Mouse (Mus musculus): ENCODE data around the gene Adarb1. TPM values are rescaled to one million over a fixed set of nuclear protein-coding genes. Genes with fewer than 3 reads are reported as not detected.

Adarb1 gene
- polyA plus RNA-seq, 1 experiment from 2014 or later: 15.4 TPM

DNA sequence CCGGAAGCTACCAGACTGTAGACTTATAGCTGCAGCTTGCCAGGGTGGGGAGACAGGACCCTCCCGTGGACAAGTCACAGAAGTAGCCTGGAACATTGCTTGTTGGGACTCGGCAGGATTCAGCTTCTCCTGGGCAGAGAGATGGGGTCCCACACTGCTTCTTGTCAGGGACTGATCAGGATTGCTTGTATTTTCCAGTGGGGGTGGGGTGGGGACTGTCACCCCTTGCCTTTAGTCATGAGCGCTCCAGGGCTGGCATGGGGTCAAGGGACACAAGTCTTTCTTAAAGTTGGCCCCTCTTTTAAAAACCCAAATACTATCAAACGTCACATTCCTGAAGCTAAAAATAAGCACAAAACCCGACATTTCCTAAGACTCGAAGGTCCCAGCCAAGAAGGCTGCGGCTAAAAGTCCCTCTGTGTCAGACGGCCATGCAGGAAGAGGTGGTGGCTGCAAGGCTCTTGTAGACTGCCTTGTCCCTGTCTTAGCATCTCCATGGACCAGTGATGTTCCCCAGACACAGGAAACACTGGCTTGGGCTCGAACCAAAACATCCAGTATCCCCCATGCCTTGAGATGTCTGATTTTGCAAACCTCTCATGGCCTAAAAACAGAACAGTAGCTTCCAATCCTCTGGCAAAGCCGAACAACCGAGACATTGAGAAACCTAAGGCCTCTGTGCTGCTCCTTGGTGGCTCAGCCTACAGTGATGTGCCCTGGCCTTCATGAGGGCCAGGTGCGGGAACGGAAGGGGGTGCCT, 37.4 kb upstream of the Adarb1 start:
- no peak overlapping the region for H3K4me2 ChIP-seq (ENCODE audit: low read length)
- H3K36me3 ChIP-seq (ENCODE audit: control insufficient read depth, insufficient read depth, low read length): no peaks in the 10 kb centered on the region
- peak overlapping the region; percentile 68 for H3K9ac ChIP-seq (ENCODE audit: low read length)
- WGBS: 45% methylated on average over 14 of the region's 14 CpGs
- H3K4me1 ChIP-seq (ENCODE audit: control insufficient read depth in 2 of 2, insufficient read depth in 2 of 2, low read length in 2 of 2): peaks cover 32 to 36% of the 10 kb centered on the region in 2 experiments
- no peaks in the 10 kb centered on the region for H3K27me3 ChIP-seq (ENCODE audit: control insufficient read depth, insufficient read depth, low read length)
- ATAC-seq (ENCODE audit: insufficient number of reproducible peaks, insufficient read depth, low FRiP score, low read depth): 0 out of 2 replicates have a peak, but pooled peaks have one; percentile 40
- H3K4me3 ChIP-seq (ENCODE audit: control insufficient read depth in 1 of 2, insufficient read depth in 1 of 2, low read depth in 1 of 2, low read length in 2 of 2): no peak overlapping the region
- H3K27ac ChIP-seq (replicated peaks in 1 of 2; ENCODE audit: control insufficient read depth in 1 of 2, insufficient read depth in 1 of 2, low read depth in 2 of 2, low read length in 2 of 2): peak overlapping the region; percentile 94 to 95
- no peaks in the 10 kb centered on the region for H3K9me3 ChIP-seq (ENCODE audit: control insufficient read depth, low read length)

DNA sequence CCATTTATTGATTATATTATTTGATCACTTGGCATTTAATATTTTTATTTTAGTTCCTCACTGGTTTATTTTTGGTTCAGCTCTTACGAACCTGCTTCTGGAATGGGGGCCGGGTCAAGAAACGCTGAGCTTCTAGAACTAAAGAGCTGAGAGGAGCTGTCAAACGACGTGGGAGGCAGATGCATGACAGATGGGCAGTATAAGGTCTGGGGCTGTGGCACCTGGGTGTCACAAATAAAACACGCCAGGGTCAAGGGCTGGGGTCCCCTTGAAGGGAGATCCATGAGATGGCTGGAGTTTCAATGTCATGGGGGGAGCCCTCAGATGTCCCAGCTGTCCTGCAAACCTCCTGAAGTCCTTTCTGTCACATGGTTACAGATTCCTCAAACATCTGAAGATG, 36.7 kb upstream of the Adarb1 start:
- Histone ChIP-seq H3K9ac (ENCODE audit: low read length) (no peak overlapping the region; the same call in 1 of the 2 replicates), H3K9me3 (ENCODE audit: control insufficient read depth, low read length) (no peaks in the 10 kb centered on the region), H3K27me3 (ENCODE audit: control insufficient read depth, insufficient read depth, low read length) (no peaks in the 10 kb centered on the region), H3K36me3 (ENCODE audit: control insufficient read depth, insufficient read depth, low read length) (no peaks in the 10 kb centered on the region), H3K27ac (replicated peaks in 1 of 2; ENCODE audit: control insufficient read depth in 1 of 2, insufficient read depth in 1 of 2, low read depth in 2 of 2, low read length in 2 of 2) (peak overlapping the region; percentile 63 to 95), H3K4me2 (ENCODE audit: low read length) (no peak overlapping the region), H3K4me1 (ENCODE audit: control insufficient read depth in 2 of 2, insufficient read depth in 2 of 2, low read length in 2 of 2) (peaks cover 33 to 36% of the 10 kb centered on the region in 2 experiments), H3K4me3 (ENCODE audit: control insufficient read depth in 1 of 2, insufficient read depth in 1 of 2, low read depth in 1 of 2, low read length in 2 of 2) (no peak overlapping the region)
- WGBS: 30% methylated on average over 6 of the region's 6 CpGs
- no peak for ATAC-seq (ENCODE audit: insufficient number of reproducible peaks, insufficient read depth, low FRiP score, low read depth)

DNA sequence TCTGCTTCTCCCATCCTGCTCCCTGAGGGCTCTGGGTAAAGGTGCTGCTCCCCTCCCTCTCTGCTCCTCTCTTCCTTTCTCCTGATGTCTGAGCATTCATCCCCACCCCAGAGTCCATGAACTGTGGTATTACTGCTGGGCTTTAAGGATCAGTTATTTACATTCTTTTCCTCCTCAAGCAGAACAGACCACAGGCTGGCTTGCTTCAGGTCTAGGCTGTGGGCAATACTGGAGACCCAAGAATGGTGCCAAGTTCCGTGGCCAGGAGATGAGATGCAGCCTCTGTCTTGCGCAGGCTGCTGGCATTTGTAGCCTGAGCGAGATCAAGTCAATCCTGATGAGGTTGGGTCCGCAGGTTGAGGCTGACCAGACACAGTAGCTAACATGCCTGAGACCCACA, 33.8 kb upstream of the Adarb1 start:
- H3K27ac ChIP-seq (replicated peaks in 1 of 2; ENCODE audit: control insufficient read depth in 1 of 2, insufficient read depth in 1 of 2, low read depth in 2 of 2, low read length in 2 of 2): no peak overlapping the region
- WGBS: 65% methylated on average over 4 of the region's 4 CpGs

DNA sequence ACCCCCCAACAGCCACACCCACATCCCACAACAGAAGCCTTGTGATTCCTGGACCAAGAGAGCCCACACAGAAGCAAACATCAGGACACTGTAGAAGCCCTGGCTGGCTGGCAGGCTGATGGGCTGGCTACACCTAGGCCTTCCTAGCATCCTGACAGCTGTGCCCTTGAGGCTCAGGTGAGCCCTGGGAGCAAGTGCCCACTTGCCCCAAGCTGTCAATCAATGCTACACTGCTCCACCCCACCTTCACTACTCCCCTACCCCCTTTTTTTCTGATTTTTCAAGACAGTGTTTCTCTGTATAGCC, 32.0 kb upstream of the Adarb1 start:
- Histone ChIP-seq H3K4me3 (ENCODE audit: control insufficient read depth in 1 of 2, insufficient read depth in 1 of 2, low read depth in 1 of 2, low read length in 2 of 2) (no peak overlapping the region), H3K4me2 (ENCODE audit: low read length) (peak overlapping the region; percentile 62), H3K9ac (ENCODE audit: low read length) (peak overlapping the region; percentile 54; the same call in 1 of the 2 replicates), H3K4me1 (ENCODE audit: control insufficient read depth in 2 of 2, insufficient read depth in 2 of 2, low read length in 2 of 2) (peaks cover 35 to 38% of the 10 kb centered on the region in 2 experiments), H3K27me3 (ENCODE audit: control insufficient read depth, insufficient read depth, low read length) (no peaks in the 10 kb centered on the region), H3K36me3 (ENCODE audit: control insufficient read depth, insufficient read depth, low read length) (no peaks in the 10 kb centered on the region), H3K27ac (replicated peaks in 1 of 2; ENCODE audit: control insufficient read depth in 1 of 2, insufficient read depth in 1 of 2, low read depth in 2 of 2, low read length in 2 of 2) (peak overlapping the region; percentile 43 to 81), H3K9me3 (ENCODE audit: control insufficient read depth, low read length) (peaks cover 3% of the 10 kb centered on the region)
- no peak for ATAC-seq (ENCODE audit: insufficient number of reproducible peaks, insufficient read depth, low FRiP score, low read depth)

More for the DNA sequence above, 33.8 kb upstream of the Adarb1 start:
- ATAC-seq (ENCODE audit: insufficient number of reproducible peaks, insufficient read depth, low FRiP score, low read depth): no peak
- no peaks in the 10 kb centered on the region for H3K9me3 ChIP-seq (ENCODE audit: control insufficient read depth, low read length)
- no peak overlapping the region for H3K9ac ChIP-seq (ENCODE audit: low read length)
- peaks cover 52 to 53% of the 10 kb centered on the region in 2 experiments for H3K4me1 ChIP-seq (ENCODE audit: control insufficient read depth in 2 of 2, insufficient read depth in 2 of 2, low read length in 2 of 2)
- no peak overlapping the region for H3K4me3 ChIP-seq (ENCODE audit: control insufficient read depth in 1 of 2, insufficient read depth in 1 of 2, low read depth in 1 of 2, low read length in 2 of 2)
- H3K4me2 ChIP-seq (ENCODE audit: low read length): no peak overlapping the region
- H3K36me3 ChIP-seq (ENCODE audit: control insufficient read depth, insufficient read depth, low read length): no peaks in the 10 kb centered on the region
- H3K27me3 ChIP-seq (ENCODE audit: control insufficient read depth, insufficient read depth, low read length): no peaks in the 10 kb centered on the region

DNA sequence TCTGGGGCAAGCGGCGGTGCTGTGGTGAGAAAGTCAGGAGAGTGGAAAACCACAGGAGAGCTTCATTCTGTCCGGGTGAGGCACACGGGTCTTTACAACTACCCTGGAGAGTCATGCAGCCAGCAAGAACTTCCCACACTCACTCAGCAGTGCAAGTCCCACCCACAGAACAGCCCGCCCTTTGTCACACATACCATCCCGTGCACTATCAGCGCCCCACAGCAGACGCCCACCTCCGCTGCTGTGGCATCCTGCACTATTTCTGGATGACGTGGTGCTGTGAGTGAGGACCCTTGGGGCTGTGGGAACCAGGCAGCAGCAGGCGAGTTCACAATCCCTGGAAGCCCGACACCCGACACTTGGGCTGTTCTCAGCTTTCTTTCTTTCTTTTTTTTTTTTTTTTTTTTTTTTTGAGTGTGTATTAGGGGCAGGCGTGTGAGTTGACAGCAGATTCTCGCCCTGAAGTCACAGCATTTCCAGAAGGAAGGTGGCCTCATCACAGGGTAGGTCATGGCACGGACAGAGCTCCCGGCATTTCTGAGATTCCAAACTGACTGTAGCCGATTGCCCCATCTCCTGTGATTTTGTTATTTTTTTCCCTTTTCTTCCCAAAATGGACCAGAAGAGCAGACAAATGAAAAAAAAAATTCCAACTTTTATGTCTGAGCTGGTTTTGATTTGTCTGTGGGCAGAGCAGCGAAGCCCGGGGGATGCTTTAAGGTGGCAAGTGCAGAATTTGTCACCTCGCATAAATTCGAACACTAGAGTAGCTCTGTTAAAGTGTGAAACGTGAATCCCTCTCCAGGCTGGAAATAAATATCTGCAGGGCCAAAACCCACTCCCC, 31.5 kb upstream of the Adarb1 start:
- H3K4me2 ChIP-seq (ENCODE audit: low read length): peak overlapping the region; percentile 62
- WGBS: 9% methylated on average over 23 of the region's 23 CpGs
- H3K36me3 ChIP-seq (ENCODE audit: control insufficient read depth, insufficient read depth, low read length): no peaks in the 10 kb centered on the region
- H3K9me3 ChIP-seq (ENCODE audit: control insufficient read depth, low read length): peaks cover 6% of the 10 kb centered on the region
- peak; percentile 55 for ATAC-seq (ENCODE audit: insufficient number of reproducible peaks, insufficient read depth, low FRiP score, low read depth)
- H3K27me3 ChIP-seq (ENCODE audit: control insufficient read depth, insufficient read depth, low read length): no peaks in the 10 kb centered on the region
- peak overlapping the region; percentile 54; the same call in 1 of the 2 replicates for H3K9ac ChIP-seq (ENCODE audit: low read length)
- peaks cover 31 to 34% of the 10 kb centered on the region in 2 experiments for H3K4me1 ChIP-seq (ENCODE audit: control insufficient read depth in 2 of 2, insufficient read depth in 2 of 2, low read length in 2 of 2)
- peak overlapping the region; percentile 17 to 21 for H3K4me3 ChIP-seq (ENCODE audit: control insufficient read depth in 1 of 2, insufficient read depth in 1 of 2, low read depth in 1 of 2, low read length in 2 of 2)
- H3K27ac ChIP-seq (replicated peaks in 1 of 2; ENCODE audit: control insufficient read depth in 1 of 2, insufficient read depth in 1 of 2, low read depth in 2 of 2, low read length in 2 of 2): peak overlapping the region; percentile 80 to 81

DNA sequence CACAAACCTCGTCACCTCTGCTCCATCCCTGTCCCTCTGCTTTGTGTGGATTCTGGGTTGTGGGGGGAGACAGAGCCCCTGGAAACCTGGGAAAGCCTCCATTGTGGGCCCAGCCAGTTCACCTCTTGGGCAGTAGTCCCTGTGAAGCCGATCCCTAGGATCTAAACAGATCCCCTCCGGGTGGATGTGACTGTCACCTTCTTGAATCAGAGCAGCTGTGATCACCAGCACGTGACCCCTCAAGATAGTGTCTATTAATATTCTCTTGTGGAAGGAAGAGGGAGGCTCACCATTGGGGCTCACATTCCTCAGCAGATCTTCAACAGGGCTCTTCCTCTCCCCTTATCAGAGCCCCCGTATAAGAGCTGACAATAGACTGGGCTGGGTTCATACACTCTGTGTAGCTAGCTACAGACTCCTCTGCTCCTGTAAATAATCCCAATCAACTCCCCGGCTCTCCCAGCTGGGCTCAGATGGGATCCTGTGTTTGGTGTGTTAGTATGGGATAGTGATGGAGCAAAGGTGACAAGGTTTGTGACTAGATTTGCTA, 30.7 kb upstream of the Adarb1 start:
- H3K4me3 ChIP-seq (ENCODE audit: control insufficient read depth in 1 of 2, insufficient read depth in 1 of 2, low read depth in 1 of 2, low read length in 2 of 2): peak overlapping the region; percentile 17 to 21; a peak in 1 of 4 replicates
- 20% methylated on average over 6 of the region's 6 CpGs for WGBS
- no peaks in the 10 kb centered on the region for H3K36me3 ChIP-seq (ENCODE audit: control insufficient read depth, insufficient read depth, low read length)
- H3K4me2 ChIP-seq (ENCODE audit: low read length): peak overlapping the region; percentile 62
- peaks cover 6% of the 10 kb centered on the region for H3K9me3 ChIP-seq (ENCODE audit: control insufficient read depth, low read length)
- no peaks in the 10 kb centered on the region for H3K27me3 ChIP-seq (ENCODE audit: control insufficient read depth, insufficient read depth, low read length)
- H3K4me1 ChIP-seq (ENCODE audit: control insufficient read depth in 2 of 2, insufficient read depth in 2 of 2, low read length in 2 of 2): peaks cover 31 to 32% of the 10 kb centered on the region in 2 experiments
- peak overlapping the region; percentile 80 to 81 for H3K27ac ChIP-seq (replicated peaks in 1 of 2; ENCODE audit: control insufficient read depth in 1 of 2, insufficient read depth in 1 of 2, low read depth in 2 of 2, low read length in 2 of 2)
- peak overlapping the region; percentile 54 for H3K9ac ChIP-seq (ENCODE audit: low read length)
- peak; percentile 31; the same call in 1 of the 2 replicates for ATAC-seq (ENCODE audit: insufficient number of reproducible peaks, insufficient read depth, low FRiP score, low read depth)

DNA sequence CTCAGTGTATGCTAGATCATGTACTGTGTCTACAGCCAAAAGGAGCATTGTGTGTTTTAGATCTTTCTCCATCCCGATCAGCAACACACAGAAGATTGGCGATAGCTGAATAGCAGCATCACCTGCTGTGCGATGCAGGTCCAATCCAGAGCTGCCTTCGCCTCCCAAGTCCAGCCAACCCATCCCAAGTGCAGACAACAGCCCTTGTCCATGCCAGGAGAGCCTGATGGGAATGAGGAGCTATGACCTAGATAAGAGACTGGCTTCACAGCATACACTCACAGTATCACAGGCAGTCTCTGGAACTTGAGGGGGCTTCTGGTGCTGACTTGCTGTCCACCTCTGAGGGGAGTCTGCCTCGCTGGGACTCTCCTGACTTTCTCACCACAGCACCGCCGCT, 30.1 kb upstream of the Adarb1 start:
- peak overlapping the region; percentile 28 for H3K9ac ChIP-seq (ENCODE audit: low read length)

More for the DNA sequence above, 30.1 kb upstream of the Adarb1 start:
- Histone ChIP-seq H3K36me3 (ENCODE audit: control insufficient read depth, insufficient read depth, low read length) (no peaks in the 10 kb centered on the region), H3K4me3 (ENCODE audit: control insufficient read depth in 1 of 2, insufficient read depth in 1 of 2, low read depth in 1 of 2, low read length in 2 of 2) (no peak overlapping the region), H3K27ac (replicated peaks in 1 of 2; ENCODE audit: control insufficient read depth in 1 of 2, insufficient read depth in 1 of 2, low read depth in 2 of 2, low read length in 2 of 2) (peak overlapping the region; percentile 80 to 81), H3K27me3 (ENCODE audit: control insufficient read depth, insufficient read depth, low read length) (no peaks in the 10 kb centered on the region), H3K9me3 (ENCODE audit: control insufficient read depth, low read length) (peaks cover 6% of the 10 kb centered on the region), H3K4me1 (ENCODE audit: control insufficient read depth in 2 of 2, insufficient read depth in 2 of 2, low read length in 2 of 2) (peaks cover 31 to 32% of the 10 kb centered on the region in 2 experiments), H3K4me2 (ENCODE audit: low read length) (no peak overlapping the region)
- no peak for ATAC-seq (ENCODE audit: insufficient number of reproducible peaks, insufficient read depth, low FRiP score, low read depth)
- WGBS: 54% methylated on average over 7 of the region's 7 CpGs
